Mouse (Mus musculus) 416B (cell line): ENCODE data around the gene D430041D05Rik.

ENCODE experiments used
- DNase-seq: peaks from one replicate; pipeline ENCODE4 v3.0.0; 2011; ENCODE audit warnings: low read depth

The D430041D05Rik gene

GRCm38 (mm10) chr2:104188859-104189258 lies 222.0 kb downstream of the D430041D05Rik start:
- no peak for DNase-seq

- no peak for DNase-seq
Measured at GRCm38 (mm10) chr2:104187073-104187472, 223.7 kb downstream of the D430041D05Rik start.

- no peak for DNase-seq
Measured at GRCm38 (mm10) chr2:104185616-104186015, 225.2 kb downstream of the D430041D05Rik start.

GRCm38 (mm10) chr2:104184296-104184695 lies 226.5 kb downstream of the D430041D05Rik start:
- DNase-seq: no peak

- DNase-seq: no peak
Measured at GRCm38 (mm10) chr2:104183246-104183845, 227.5 kb downstream of the D430041D05Rik start.

GRCm38 (mm10) chr2:104179636-104180035 lies 231.2 kb downstream of the D430041D05Rik start:
- no peak for DNase-seq

GRCm38 (mm10) chr2:104178251-104178650 lies 232.6 kb downstream of the D430041D05Rik start:
- no peak for DNase-seq

- peak; percentile 13 for DNase-seq
Measured at GRCm38 (mm10) chr2:104176979-104177704, 233.7 kb downstream of the D430041D05Rik start.

GRCm38 (mm10) chr2:104176166-104176978 lies 234.4 kb downstream of the D430041D05Rik start:
- DNase-seq: no peak

GRCm38 (mm10) chr2:104175476-104176165 lies 235.2 kb downstream of the D430041D05Rik start:
- DNase-seq: no peak

- DNase-seq: no peak
Measured at GRCm38 (mm10) chr2:104173431-104173830, 237.4 kb downstream of the D430041D05Rik start.

- no peak for DNase-seq
Measured at GRCm38 (mm10) chr2:104172695-104173348, 238.0 kb downstream of the D430041D05Rik start.

- DNase-seq: no peak
Measured at GRCm38 (mm10) chr2:104168186-104168896, 242.5 kb downstream of the D430041D05Rik start.

GRCm38 (mm10) chr2:104167765-104168164 lies 243.0 kb downstream of the D430041D05Rik start:
- DNase-seq: no peak

- no peak for DNase-seq
Measured at GRCm38 (mm10) chr2:104165631-104166030, 245.2 kb downstream of the D430041D05Rik start.

- no peak for DNase-seq
Measured at GRCm38 (mm10) chr2:104163978-104164487, 246.8 kb downstream of the D430041D05Rik start.

- DNase-seq: no peak
Measured at GRCm38 (mm10) chr2:104163418-104163817, 247.4 kb downstream of the D430041D05Rik start.

- DNase-seq: no peak
Measured at GRCm38 (mm10) chr2:104157831-104158230, 253.0 kb downstream of the D430041D05Rik start.

- DNase-seq: no peak
Measured at GRCm38 (mm10) chr2:104153876-104154275, 256.9 kb downstream of the D430041D05Rik start.

GRCm38 (mm10) chr2:104153345-104153744 lies 257.5 kb downstream of the D430041D05Rik start:
- no peak for DNase-seq
